Mouse (Mus musculus): ENCODE measurements around the gene Olfr930. TPM values are rescaled to one million over a fixed set of nuclear protein-coding genes. Genes with fewer than 3 reads are reported as not detected.

The Olfr930 gene
- not detected for total RNA-seq (2021)

GRCm38 (mm10) chr9:38929509-38929908, at the start of gene Olfr930:
Gene Olfr930 (plus strand): TSS chr9:38929809.
- intact Hi-C loops (cut with DNase I), result no loop called here
- no peak for DNase-seq (ENCODE audit: extremely low spot score in 1 of 2, low spot score in 2 of 2)

DNA sequence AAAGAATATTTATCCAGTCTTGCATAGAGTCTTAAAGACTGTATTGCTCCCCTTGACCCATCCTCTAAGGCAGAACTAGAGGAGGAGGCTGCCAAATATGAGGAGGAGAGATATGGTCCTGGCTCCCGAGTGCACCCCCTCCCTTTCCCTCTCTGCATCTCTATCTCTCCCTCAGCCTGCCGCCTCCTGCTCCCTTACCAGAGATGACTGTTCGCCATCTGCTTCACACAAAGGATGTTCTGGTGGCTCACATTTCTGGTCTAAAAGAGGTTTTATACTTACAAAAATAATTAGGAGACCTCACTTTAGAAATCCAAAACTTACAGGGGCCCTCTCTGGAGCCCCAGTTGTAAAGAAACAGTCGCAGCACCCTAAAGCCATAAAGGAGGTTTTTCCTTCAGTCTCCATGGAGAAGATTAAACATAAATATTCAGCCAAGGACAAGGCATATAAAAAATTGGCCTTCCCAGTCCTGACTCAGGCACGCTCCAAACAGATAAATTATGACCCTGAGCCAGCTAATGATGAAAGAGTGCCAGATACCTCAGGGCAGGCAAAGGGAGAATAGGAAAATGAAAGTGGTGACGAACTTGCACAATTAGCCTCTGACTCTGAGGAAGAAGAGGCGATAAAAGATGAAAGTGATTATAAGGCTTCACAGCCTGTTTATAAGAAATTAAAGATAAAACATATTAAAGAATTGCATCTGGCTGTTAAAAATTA, 24.0 kb downstream of the Olfr930 start:
- DNase-seq (ENCODE audit: extremely low spot score in 1 of 2, low spot score in 2 of 2), result peak in 1 of 2 experiments; percentile 11
- intact Hi-C loops (cut with DNase I), result no loop called here

GRCm38 (mm10) chr9:38954124-38954416, 24.5 kb downstream of the Olfr930 start:
- intact Hi-C loops (cut with DNase I), result no loop called here
- DNase-seq (ENCODE audit: extremely low spot score in 1 of 2, low spot score in 2 of 2), result no peak

DNA sequence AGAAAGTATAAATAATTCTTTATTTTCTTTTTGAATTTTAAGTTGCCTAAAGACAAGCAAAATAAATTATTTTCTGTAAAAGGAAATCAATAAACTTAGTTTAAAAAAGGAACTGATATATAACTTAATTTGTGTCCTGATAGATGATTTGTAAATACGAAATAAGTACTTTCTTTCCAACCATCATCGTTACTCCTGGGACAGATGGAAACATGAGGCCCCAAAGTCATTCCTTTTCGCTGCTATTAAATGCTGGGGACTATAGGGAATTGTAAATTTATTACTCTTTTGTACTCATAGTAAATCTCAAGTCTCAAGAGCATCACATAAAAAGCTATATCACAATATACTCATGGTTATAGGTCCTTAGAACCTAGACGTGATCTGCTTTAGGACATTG, 42.4 kb downstream of the Olfr930 start, which contains the start of gene Olfr933:
Gene Olfr933 (plus strand): TSS at position 301 of the 400 bp plus-strand sequence.
- intact Hi-C loops (cut with DNase I), result no loop called here
- no peak for DNase-seq (ENCODE audit: extremely low spot score in 1 of 2, low spot score in 2 of 2)

Other genes starting within 250 kb of the Olfr930 start
- gene Olfr919, start 226.1 kb upstream of the Olfr930 start, total RNA-seq (2021), result not detected
- gene Vwa5a, start 211.5 kb upstream of the Olfr930 start, total RNA-seq (2021), result 10 to 100 TPM in 1 of 2 experiments, 1 to 10 TPM in 1; 7.7 to 10.1 TPM
- gene Olfr920, start 177.5 kb upstream of the Olfr930 start, total RNA-seq (2021), result not detected
- not detected for gene Olfr921, start 156.7 kb upstream of the Olfr930 start, total RNA-seq (2021)
- gene Olfr922, start 115.2 kb upstream of the Olfr930 start, total RNA-seq (2021), result not detected
- not detected for gene Olfr923, start 103.3 kb upstream of the Olfr930 start, total RNA-seq (2021)
- gene Olfr924, start 85.4 kb upstream of the Olfr930 start, total RNA-seq (2021), result not detected
- gene Olfr26, start 74.7 kb upstream of the Olfr930 start, total RNA-seq (2021), result not detected
- gene Olfr926, start 52.7 kb upstream of the Olfr930 start, total RNA-seq (2021), result not detected
- gene Olfr933, start 42.5 kb downstream of the Olfr930 start, total RNA-seq (2021), result not detected
- gene Olfr934, start 58.5 kb downstream of the Olfr930 start, total RNA-seq (2021), result not detected
- gene Olfr935, start 69.9 kb downstream of the Olfr930 start, total RNA-seq (2021), result not detected
- not detected for gene Olfr146, start 93.6 kb downstream of the Olfr930 start, total RNA-seq (2021)
- gene Olfr937, start 135.1 kb downstream of the Olfr930 start, total RNA-seq (2021), result not detected
- gene Olfr938, start 149.1 kb downstream of the Olfr930 start, total RNA-seq (2021), result not detected
- not detected for gene Olfr27, start 198.3 kb downstream of the Olfr930 start, total RNA-seq (2021)
- not detected for gene Olfr943, start 236.5 kb downstream of the Olfr930 start, total RNA-seq (2021)